ENCODE assay signal across 18 mouse cellular contexts in genomic region chr1:149332239-149332638, GRCm38 (mm10).
A peak's percentile ranks its signal among the peaks of the same experiment; 100 is the strongest.
DNase-seq lines count a peak whose midpoint lies in the region; ATAC-seq and TF ChIP-seq lines count a peak whose summit lies in the region.
"Had no signal": no experiment of that assay in that cellular context is flagged by ENCODE, and none has a peak within 500 bp of the region (broad histone marks: within the 10 kb centered on the region; RNA-seq: fewer than 3 reads in every experiment).

No protein-coding gene starts in this region.

- no peak for TF ChIP-seq EP300 in lung, postnatal 0 days (IDR thresholded peaks at IDR 0.05)

- no peak overlapping the region for H3K9ac ChIP-seq in forebrain, embryonic 14.5 days (ENCODE audit: low read length)
- H3K9ac ChIP-seq in forebrain, embryonic 15.5 days (replicated peaks): no peak overlapping the region
- no peak overlapping the region for H3K9ac ChIP-seq in midbrain, embryonic 11.5 days (ENCODE audit: low read length)
- H3K9ac ChIP-seq in midbrain, embryonic 16.5 days (ENCODE audit: low read depth, low read length): no peak overlapping the region
- H3K9ac ChIP-seq in lung, postnatal 0 days (replicated peaks; ENCODE audit: low read depth): no peak overlapping the region
- H3K9ac ChIP-seq: liver, embryonic 13.5 days had no signal

- no peaks in the 10 kb centered on the region for H3K4me1 ChIP-seq in forebrain, embryonic 14.5 days (ENCODE audit: control insufficient read depth, insufficient read depth, low read length)
- H3K4me1 ChIP-seq in forebrain, embryonic 15.5 days: no peaks in the 10 kb centered on the region
- H3K4me1 ChIP-seq in midbrain, embryonic 11.5 days (ENCODE audit: control insufficient read depth, insufficient read depth, low read length): no peaks in the 10 kb centered on the region
- peaks cover 9% of the 10 kb centered on the region for H3K4me1 ChIP-seq in midbrain, embryonic 10.5 days
- 0 out of 2 replicates have a peak, but pooled peaks cover 3% of the 10 kb centered on the region for H3K4me1 ChIP-seq in midbrain, embryonic 16.5 days (ENCODE audit: control insufficient read depth, insufficient read depth, low read length)
- H3K4me1 ChIP-seq in lung, postnatal 0 days (ENCODE audit: insufficient read depth, low read depth, low read length): no peaks in the 10 kb centered on the region
- H3K4me1 ChIP-seq: heart, embryonic 10.5 days; liver, embryonic 13.5 days had no signal

- TF ChIP-seq CTCF in lung, postnatal 0 days (IDR thresholded peaks at IDR 0.05): no peak

- no peak overlapping the region for H3K4me2 ChIP-seq in forebrain, embryonic 14.5 days (ENCODE audit: low read length)
- H3K4me2 ChIP-seq in forebrain, embryonic 15.5 days (replicated peaks): no peak overlapping the region
- no peak overlapping the region for H3K4me2 ChIP-seq in midbrain, embryonic 11.5 days
- 0 out of 2 replicates have a peak overlapping the region, but pooled peaks have one; percentile 6 for H3K4me2 ChIP-seq in midbrain, embryonic 16.5 days (ENCODE audit: low read length)
- H3K4me2 ChIP-seq in lung, postnatal 0 days (replicated peaks; ENCODE audit: low read depth, low read length): no peak overlapping the region
- H3K4me2 ChIP-seq: liver, embryonic 13.5 days had no signal

- peak; percentile 41 for DNase-seq in forebrain, embryonic 14.5 days (ENCODE audit: low spot score)
- no peak for DNase-seq in midbrain, embryonic 11.5 days (ENCODE audit: low spot score, missing footprints)
- DNase-seq in midbrain, embryonic 10.5 days (ENCODE audit: low spot score): no peak
- DNase-seq in gastrocnemius, postnatal 10 days: no peak
- no peak for DNase-seq in lung, postnatal 0 days (ENCODE audit: low spot score)
- DNase-seq: adrenal gland, adult 2 months; cerebellum, adult 8-10 months; cerebellum, postnatal 36 days; kidney, adult 11 months; kidney, postnatal 4 days; layer of hippocampus, adult 9-11 months; liver, embryonic 13.5 days; lung, adult 2 months; right cerebral cortex, postnatal 14 days had no signal

- H3K27ac ChIP-seq in forebrain, embryonic 14.5 days (ENCODE audit: low read depth, low read length): no peak overlapping the region
- no peak overlapping the region for H3K27ac ChIP-seq in forebrain, embryonic 15.5 days (replicated peaks)
- no peak overlapping the region for H3K27ac ChIP-seq in midbrain, embryonic 11.5 days (ENCODE audit: low read depth, low read length)
- H3K27ac ChIP-seq in midbrain, embryonic 10.5 days (replicated peaks): no peak overlapping the region
- H3K27ac ChIP-seq in midbrain, embryonic 16.5 days (ENCODE audit: low read length): no peak overlapping the region
- no peak overlapping the region for H3K27ac ChIP-seq in lung, postnatal 0 days (ENCODE audit: low read length)
- H3K27ac ChIP-seq: heart, embryonic 10.5 days; liver, embryonic 13.5 days had no signal

- 26% methylated on average over 3 of the region's 3 CpGs for WGBS in forebrain, embryonic 14.5 days
- 29% methylated on average over 3 of the region's 3 CpGs for WGBS in forebrain, embryonic 15.5 days
- WGBS in midbrain, embryonic 11.5 days: 31% methylated on average over 3 of the region's 3 CpGs
- 46% methylated on average over 3 of the region's 3 CpGs for WGBS in midbrain, embryonic 10.5 days
- WGBS in midbrain, embryonic 16.5 days: 2% methylated on average over 3 of the region's 3 CpGs
- WGBS in lung, postnatal 0 days: 35% methylated on average over 3 of the region's 3 CpGs

- no peak overlapping the region for H3K4me3 ChIP-seq in forebrain, embryonic 14.5 days (ENCODE audit: low read depth, low read length)
- H3K4me3 ChIP-seq in forebrain, embryonic 15.5 days: no peak overlapping the region
- H3K4me3 ChIP-seq in midbrain, embryonic 11.5 days (ENCODE audit: low read depth, low read length): no peak overlapping the region
- no peak overlapping the region for H3K4me3 ChIP-seq in midbrain, embryonic 10.5 days
- no peak overlapping the region for H3K4me3 ChIP-seq in midbrain, embryonic 16.5 days (ENCODE audit: low read depth, low read length)
- no peak overlapping the region for H3K4me3 ChIP-seq in lung, postnatal 0 days (ENCODE audit: low read depth, low read length)
- H3K4me3 ChIP-seq: heart, embryonic 10.5 days; liver, embryonic 13.5 days had no signal

- H3K27me3 ChIP-seq in forebrain, embryonic 14.5 days (replicated peaks; ENCODE audit: control insufficient read depth, insufficient read depth, low read length): no peaks in the 10 kb centered on the region
- H3K27me3 ChIP-seq in forebrain, embryonic 15.5 days: no peaks in the 10 kb centered on the region
- no peaks in the 10 kb centered on the region for H3K27me3 ChIP-seq in midbrain, embryonic 11.5 days (ENCODE audit: control insufficient read depth, insufficient read depth, low read length)
- no peaks in the 10 kb centered on the region for H3K27me3 ChIP-seq in midbrain, embryonic 10.5 days (ENCODE audit: low read depth, poor library complexity, severe bottlenecking)
- H3K27me3 ChIP-seq in midbrain, embryonic 16.5 days (ENCODE audit: control insufficient read depth, insufficient read depth, low read depth, low read length): no peaks in the 10 kb centered on the region
- no peaks in the 10 kb centered on the region for H3K27me3 ChIP-seq in lung, postnatal 0 days (replicated peaks; ENCODE audit: insufficient read depth, low read length)
- H3K27me3 ChIP-seq: liver, embryonic 13.5 days; Patski had no signal

- 0 out of 2 replicates have a peak, but pooled peaks have one; percentile 46 for ATAC-seq in forebrain, embryonic 14.5 days
- no peak; the same call in 1 of the 2 replicates for ATAC-seq in forebrain, embryonic 15.5 days (replicated peaks)
- peak; percentile 75; the same call in 1 of the 2 replicates for ATAC-seq in midbrain, embryonic 11.5 days (ENCODE audit: low FRiP score)
- peak; percentile 75; the same call in 1 of the 2 replicates for ATAC-seq in midbrain, embryonic 16.5 days
- ATAC-seq in lung, postnatal 0 days: no peak
- ATAC-seq: Patski had no signal

- H3K9me3 ChIP-seq in forebrain, embryonic 14.5 days (replicated peaks; ENCODE audit: control insufficient read depth, low read length): no peaks in the 10 kb centered on the region
- no peaks in the 10 kb centered on the region for H3K9me3 ChIP-seq in forebrain, embryonic 15.5 days
- no peaks in the 10 kb centered on the region for H3K9me3 ChIP-seq in midbrain, embryonic 11.5 days (ENCODE audit: control insufficient read depth, low read length)
- no peaks in the 10 kb centered on the region for H3K9me3 ChIP-seq in midbrain, embryonic 10.5 days (replicated peaks)
- no peaks in the 10 kb centered on the region for H3K9me3 ChIP-seq in midbrain, embryonic 16.5 days (replicated peaks; ENCODE audit: control insufficient read depth, low read length, poor library complexity, severe bottlenecking)
- no peaks in the 10 kb centered on the region for H3K9me3 ChIP-seq in lung, postnatal 0 days (ENCODE audit: low read length)
- H3K9me3 ChIP-seq: heart, embryonic 10.5 days; liver, embryonic 13.5 days had no signal

- no peaks in the 10 kb centered on the region for H3K36me3 ChIP-seq in forebrain, embryonic 14.5 days (ENCODE audit: control insufficient read depth, insufficient read depth, low read length)
- no peaks in the 10 kb centered on the region for H3K36me3 ChIP-seq in forebrain, embryonic 15.5 days
- no peaks in the 10 kb centered on the region for H3K36me3 ChIP-seq in midbrain, embryonic 11.5 days (ENCODE audit: control insufficient read depth, insufficient read depth, low read length)
- H3K36me3 ChIP-seq in midbrain, embryonic 10.5 days: no peaks in the 10 kb centered on the region
- H3K36me3 ChIP-seq in midbrain, embryonic 16.5 days (ENCODE audit: control insufficient read depth, insufficient read depth, low read length): no peaks in the 10 kb centered on the region
- H3K36me3 ChIP-seq in lung, postnatal 0 days (ENCODE audit: insufficient read depth, low read length): no peaks in the 10 kb centered on the region
- H3K36me3 ChIP-seq: heart, embryonic 10.5 days; liver, embryonic 13.5 days had no signal

Comparison
In these comparisons a context has a peak if more than half of its experiments do, and no peak if none do; other contexts are left out.
1. ATAC-seq: peak in forebrain, embryonic 14.5 days (single experiment), midbrain, embryonic 11.5 days (single experiment) and midbrain, embryonic 16.5 days (single experiment); none in forebrain, embryonic 15.5 days (single experiment) and lung, postnatal 0 days (single experiment).